Mouse (Mus musculus) kidney, adult 2 months (tissue): ENCODE measurements at regions not wholly inside any gene's neighbourhood (a gene's known extent, or its start where the extent isn't known, plus 50 kb on each side); places are given as distances from the start of the nearest gene placed in this dataset.

Experiments used
- CTCF ChIP-seq: fragments of 200-500 bp; conservative IDR thresholded peaks from 2 replicates; pipeline ENCODE4 v1.5.1; 2011; ENCODE audit warnings: low read depth, mild to moderate bottlenecking, control low read depth, low read length, moderate library complexity, mixed read lengths; ENCODE audit not compliant: insufficient read depth, insufficient read length
- POLR2A ChIP-seq: fragments of 200-500 bp; IDR thresholded peaks from one replicate; pipeline ENCODE4 v1.6.1; 2011; ENCODE audit warnings: low read depth, low read length, control low read depth

DNA sequence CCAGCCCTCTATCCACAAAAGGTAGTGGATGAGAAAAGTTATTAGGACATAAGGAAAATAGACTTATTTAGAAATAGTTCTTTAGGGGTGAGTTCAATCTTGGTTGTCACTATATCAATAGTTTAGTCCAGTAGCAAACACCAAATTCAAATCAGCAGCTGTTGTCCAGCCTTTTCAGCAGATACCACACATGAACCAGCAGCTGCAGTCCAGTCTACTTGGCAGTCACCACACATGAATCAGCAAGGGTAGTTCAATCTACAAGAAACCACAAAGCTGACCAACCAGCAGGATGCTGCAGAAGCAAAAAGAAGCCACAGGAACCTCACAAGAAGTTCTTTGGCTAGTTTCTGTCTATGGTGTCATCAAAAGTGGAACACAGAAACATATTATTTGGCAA lies 234.8 kb upstream of the Slc10a2 start:
- TF ChIP-seq CTCF (no peak), POLR2A (no peak)
